Mouse (Mus musculus) spleen, adult 2 months (tissue): ENCODE data around the gene Pts.

Experiments
- CTCF ChIP-seq: fragments of 200-500 bp; IDR thresholded peaks from 2 replicates; pipeline ENCODE4 v1.5.1; 2011; ENCODE audit warnings: mild to moderate bottlenecking, inconsistent platforms; ENCODE audit not compliant: insufficient read depth, insufficient read length, insufficient replicate concordance; ENCODE audit errors: extremely low read depth
- POLR2A ChIP-seq: fragments of 200-500 bp; IDR thresholded peaks from 2 replicates; pipeline ENCODE4 v1.6.1; 2011; ENCODE audit warnings: low read depth, low read length, inconsistent platforms

DNA sequence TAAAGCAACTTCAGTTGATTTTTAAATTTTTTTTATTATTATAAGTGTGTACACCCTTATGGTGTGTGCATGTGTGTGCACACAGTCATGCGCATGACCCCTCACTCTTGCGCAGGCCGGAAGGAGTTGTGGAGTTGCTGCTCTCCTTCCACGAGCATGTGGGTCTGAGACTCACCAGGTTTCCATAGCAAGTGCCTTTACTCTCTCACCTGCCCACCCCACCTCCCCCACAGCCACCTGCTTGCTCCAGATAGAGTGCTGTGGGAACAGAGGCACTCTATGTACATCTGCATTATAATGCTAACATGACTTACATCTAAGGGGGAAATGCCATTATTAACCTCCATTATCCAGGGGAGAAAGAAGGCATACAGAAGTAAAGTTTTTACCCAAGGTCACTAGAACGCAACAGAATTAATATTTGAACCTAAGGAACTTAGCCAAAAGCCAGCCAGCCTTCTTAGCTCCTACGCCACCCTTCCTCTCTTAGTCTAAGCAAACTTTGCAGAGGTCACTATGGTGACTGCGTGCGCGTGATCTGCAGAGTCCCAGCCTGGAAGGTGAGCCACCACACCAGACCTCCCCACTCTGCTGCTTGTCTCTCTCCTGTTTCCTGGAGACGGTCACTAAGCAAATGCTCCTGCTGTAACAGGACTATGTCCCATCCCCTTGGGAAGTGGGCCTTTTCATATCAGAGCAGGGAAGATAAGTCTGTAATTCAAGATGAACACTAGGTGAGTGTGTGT, 32.9 kb downstream of the Pts start:
- TF ChIP-seq CTCF, result no peak
- no peak for TF ChIP-seq POLR2A
